Mouse (Mus musculus) mouse trophoblast stem cell (cell line): Measurements from ENCODE around the gene Dcbld1.

Experiments used
- in situ Hi-C, 2 experiments: fragments of 300-500 bp; cut with MseI, MboI; formaldehyde crosslinking; loops; 2 replicates in 1 of 2; 3 replicates in 1 of 2; pipeline ENCODE4 v1.15.1; 2025

Dcbld1 gene

DNA sequence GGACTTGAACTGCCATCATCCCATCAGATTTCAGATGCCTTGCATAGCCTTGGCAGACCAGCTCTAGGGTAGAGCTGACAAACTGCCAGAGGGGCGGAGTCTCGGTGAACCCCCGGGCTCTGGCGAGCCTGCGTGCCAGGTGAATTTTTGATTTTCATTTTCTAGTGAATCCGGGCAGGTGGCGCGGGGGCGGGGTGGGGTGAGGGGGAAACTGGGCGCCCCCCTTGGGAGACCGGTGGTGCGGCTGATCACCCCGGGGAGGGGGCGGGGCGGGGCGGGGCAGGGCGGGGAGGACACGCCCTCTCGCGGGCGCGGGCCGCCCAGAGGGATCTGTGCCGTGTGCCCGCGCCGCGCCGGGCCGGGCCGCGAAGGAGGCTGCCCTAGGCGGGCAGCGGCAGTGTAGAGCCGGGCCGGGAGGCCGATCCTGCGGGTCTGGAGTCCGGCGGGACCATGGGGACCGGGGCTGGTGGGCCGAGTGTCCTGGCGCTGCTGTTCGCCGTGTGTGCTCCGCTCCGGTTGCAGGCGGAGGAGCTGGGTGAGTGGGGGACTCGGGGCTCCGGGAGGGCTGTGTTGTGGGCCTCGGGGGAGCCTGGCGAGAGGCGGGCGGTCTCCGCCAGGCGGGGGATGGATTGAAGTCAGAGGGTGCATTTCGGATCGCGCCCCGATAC, at the start of gene Dcbld1:
Gene Dcbld1 (plus strand): TSS at position 319 of the 668 bp plus-strand sequence.
- in situ Hi-C loops: no loop called here

DNA sequence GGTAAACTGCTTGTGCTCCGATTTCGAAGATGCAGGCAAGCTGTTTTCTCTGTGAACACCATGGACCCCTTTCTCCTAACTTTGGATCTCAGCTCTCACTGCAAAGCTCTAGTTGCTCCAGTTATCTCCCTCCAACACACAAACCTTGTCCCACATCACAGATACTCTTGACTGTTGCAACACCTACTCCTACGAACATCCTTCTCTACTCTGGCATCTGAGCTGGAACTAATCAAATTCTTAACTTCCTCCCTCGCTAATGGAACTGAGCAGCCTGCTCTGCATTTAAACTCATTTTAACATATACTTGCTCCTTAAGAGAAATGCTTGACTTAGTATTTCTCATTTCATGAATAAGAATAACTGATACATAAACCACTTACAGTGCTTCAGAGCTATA, 47.5 kb upstream of the Dcbld1 start:
- in situ Hi-C loops: no loop called here

DNA sequence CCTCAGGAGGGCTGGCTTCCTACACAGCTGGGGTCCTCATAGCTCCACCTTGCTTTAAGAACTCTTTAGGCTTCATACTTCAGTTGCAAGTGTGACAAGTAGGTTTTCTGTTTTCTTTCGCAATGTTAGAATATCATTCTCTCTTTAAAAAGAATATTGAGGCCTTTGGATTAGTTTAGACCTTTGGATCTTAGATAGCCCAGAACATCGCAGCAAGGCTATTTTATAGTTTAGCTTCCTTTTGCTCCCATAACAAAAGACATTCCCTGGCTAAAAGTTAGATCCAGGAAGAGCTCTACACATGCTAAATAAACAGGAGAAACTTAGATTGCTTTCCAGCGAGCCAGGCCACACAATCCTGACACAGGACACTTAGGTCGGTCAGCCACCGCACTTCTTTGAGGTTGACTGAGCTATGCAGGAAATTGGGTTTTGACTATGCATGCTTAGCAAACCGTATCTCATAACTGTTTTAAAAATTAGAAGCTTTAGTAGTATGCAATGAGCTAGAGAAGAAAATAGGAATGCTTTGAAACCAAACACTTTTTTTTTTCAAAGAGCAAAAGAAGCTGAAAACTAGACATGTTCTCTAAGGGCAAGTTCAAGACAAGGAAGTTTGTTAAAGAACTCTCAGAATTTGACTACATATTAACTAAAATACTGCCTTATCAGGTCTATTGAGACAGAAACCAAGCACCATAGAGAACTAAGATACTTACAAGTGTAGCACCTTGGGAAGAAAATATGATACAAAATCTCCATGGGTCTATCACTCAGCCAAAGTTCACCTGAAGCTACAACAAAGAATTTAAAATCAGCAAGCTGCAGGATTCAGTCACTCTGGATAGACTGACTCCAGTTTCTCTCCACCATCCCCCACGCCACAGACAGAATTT, 38.2 kb upstream of the Dcbld1 start, which contains the start of gene Ros1:
Gene Ros1 (minus strand): TSS at position 288 of the 896 bp plus-strand sequence.
- in situ Hi-C loops: no loop called here

DNA sequence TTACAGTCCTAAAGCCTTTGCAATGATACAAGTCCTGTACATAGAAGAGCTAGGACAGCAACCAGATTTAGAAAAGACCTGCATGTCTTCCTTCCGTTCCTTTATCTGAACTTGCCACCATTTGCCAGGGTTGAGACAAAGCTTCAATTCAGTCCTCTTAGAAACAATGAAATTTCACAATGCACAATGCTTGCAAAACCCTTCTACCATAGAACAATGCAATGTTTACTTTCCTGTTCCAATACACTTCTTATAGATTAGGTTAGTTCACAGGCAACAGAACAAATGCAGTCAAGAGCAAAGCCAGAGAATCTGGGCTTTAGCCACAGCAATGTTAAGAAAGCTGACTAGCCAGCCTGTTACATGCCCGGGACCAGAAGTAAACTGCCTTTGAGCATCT, 29.4 kb upstream of the Dcbld1 start:
- in situ Hi-C loops: no loop called here

DNA sequence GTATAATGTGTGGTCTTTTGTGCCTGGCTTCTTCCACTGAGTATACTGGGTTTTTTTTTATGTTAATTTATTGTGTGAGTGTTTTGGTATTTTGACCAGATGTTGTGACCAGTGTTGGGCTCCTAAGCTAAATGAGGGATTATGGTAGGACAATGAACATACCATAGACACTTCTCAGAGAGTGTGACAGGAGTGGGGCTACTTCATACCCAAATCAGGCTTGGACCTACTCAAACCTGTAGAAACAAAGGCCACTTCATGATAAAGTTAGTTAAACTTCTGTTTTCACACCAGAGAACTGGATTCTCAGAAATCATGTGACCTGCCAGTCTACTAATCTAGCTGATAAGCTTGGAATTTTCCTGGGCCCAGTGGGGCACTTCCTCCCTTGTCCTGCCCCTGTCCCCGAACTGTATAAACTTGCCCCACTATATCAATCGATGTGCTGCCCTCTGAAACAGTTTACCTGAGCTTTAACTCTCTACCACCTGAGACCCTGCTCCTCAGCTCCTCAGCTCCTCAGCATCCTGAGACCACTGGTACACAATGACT, 18.1 kb upstream of the Dcbld1 start:
- in situ Hi-C loops: loop anchor here in 1 of 2 experiments (5.0 kb wide), 1 partner anchor 117 kb away; no protein-coding TSS in a partner anchor

DNA sequence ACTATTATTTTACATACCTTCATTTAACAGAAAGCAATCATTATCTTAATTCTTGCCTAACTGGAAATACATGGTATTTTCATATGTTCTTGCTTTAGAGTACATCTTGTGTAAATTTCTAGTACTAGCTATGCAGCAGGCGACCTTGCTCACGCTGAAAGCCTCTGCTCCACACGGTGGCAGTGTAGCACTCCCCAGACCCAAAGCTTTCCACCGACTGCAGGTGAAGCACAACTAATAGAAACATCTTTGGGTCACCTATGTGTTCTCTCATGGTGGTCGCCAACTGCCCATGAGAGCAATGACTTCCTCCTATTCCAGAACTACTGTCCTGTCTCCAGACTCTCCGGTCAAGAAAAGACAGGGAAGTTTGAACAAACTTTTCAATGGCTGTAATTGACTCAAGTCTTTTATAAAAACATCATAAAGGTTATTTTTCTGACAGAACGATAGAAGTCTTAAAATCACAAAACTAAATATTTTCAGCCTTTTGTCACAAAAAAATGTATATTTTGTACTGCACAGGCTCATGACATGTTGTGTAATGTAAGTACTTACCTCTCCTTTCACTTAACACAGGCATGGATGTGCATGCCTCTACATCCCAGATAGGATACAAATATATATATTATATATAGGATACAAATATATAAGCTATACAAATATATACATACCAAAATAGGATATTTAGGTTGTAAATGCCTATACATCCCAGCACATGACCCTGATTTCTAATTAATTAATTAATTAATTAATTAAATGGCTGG, 16.4 kb upstream of the Dcbld1 start:
- in situ Hi-C loops: loop anchor here in 1 of 2 experiments (5.0 kb wide), 1 partner anchor 115 kb away; no protein-coding TSS in a partner anchor

DNA sequence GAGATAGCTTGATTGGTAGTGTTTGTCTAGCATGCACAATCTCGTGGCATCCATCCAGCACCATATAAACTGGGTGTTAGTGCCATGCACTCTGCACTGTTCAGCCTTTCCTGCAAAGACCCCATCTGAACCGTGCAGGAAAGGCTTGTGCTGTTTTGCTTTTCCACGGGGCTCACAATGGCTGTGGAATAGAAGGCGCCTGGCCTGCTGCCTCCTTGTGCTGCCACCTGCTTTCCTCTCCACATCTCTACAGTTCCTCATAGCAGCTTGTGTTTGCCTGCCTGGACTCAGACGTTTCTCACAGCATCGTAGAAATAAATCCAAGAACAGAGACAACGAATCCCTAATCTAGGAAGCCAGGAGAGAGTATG, 15.9 kb upstream of the Dcbld1 start:
- in situ Hi-C loops: loop anchor here in 1 of 2 experiments (5.0 kb wide), 1 partner anchor 115 kb away; no protein-coding TSS in a partner anchor

DNA sequence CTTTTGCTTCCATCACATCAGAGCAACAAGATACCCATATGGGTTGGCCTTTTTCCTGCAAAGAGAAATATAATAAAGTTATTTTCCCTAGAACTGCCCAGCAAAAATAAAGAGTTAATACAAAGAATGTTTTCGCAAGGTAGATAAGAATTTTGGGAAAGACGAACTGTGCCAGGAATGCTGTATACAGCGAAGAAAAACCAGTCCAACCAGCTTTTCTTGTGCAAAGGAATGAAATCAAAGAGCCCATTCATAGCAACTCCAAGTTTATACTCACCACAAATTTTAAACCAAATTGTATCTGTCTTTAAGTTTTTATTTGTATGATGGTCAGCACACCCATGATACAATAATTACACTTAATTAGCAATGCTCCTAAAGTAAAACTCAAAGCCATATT, 13.8 kb upstream of the Dcbld1 start:
- in situ Hi-C loops: loop anchor here in 1 of 2 experiments (5.0 kb wide), 1 partner anchor 113 kb away; no protein-coding TSS in a partner anchor

DNA sequence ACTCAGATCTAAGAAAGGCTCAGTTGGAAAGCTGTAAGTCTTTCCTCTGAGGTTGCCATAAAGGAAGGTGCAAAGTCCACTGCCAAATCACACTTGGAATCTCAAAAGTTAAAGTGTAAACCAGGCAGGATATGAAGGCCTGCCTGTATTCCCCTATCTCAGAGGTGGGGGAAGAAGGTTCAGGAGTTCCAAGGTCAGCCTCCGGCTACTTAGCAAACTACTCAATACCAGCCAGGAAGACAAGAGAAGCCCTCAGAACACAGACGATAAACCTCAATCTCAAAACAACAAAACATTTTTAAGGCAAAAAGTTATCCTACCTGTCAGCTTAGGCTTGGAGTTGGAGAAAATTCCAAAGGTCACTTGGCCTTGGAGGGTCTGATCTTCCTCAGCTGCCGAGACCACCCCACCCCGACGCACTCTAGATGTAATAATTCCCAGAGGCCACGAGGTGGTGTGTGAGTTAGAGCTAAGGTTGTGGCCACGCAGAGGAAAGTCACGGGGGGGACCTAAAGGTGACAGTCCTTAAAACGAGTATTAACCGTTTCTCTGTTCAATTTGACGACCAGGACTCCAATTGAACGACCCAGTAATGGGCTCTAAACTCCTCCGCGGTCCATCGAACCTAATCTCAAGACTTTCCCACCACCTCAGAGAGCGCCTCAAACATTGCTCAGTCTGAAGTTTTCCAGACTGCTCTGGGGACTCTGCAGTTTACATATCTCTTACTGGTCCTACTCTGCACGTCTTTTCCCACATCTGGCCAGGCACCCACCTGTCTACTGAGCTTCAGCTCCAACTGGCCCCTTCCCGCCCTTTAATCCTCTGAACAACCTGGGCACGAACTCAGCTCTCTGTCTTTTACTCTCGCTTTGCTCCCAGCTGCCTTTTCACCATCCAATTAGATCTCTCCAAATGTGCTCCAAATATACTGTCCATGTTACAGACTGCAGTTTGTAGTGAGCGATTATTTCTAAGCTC, 933 bp upstream of the Dcbld1 start:
- in situ Hi-C loops: no loop called here

DNA sequence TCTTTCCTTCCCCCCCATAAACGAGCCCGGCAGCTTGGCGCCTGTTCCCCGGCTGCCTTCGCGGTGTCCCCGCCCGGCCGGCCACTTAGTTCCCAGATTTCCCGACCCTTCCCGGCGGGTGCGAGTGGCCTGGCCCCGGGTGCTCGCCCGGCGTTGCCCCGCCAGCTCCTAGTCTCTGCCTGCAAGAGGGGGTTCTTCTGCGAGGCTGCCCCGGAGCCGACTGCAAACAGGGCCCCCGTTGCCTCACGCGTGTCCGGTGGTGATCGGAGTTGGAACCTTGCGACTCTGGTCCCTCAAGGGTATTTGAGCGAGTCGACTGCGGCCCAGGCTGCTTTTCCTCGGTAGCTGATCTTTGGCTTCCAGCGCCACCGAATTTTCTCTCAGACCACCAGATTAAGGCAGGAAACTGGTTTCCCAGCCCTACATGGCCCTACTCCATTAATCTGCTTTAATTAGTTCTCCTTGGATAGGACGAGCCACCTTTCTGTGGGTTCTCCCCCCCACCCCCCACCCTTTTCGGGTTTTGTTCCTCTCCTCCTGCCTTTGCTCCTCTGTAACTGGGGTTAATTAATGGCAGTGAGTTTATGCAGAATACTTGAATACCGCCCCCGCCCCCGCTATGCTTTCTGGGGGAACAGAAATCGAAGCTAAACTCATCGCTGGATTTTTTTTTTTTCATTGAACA, 692 bp downstream of the Dcbld1 start:
- in situ Hi-C loops: no loop called here

DNA sequence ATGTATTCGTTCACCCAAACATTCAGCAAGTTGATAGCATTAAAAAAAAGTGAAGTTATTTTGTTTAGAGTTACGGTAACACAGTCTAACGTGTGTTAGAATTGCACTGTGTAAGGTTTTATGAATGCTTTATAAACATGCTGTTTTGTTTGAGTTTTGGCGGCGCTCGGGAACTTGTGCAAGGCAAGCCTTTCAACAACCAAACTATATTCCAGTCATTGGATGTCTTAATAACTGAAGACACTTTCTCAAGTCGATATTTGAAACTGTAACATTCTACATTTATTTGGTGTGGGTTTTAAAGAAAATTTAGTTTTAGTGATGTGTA, 1.2 kb downstream of the Dcbld1 start:
- in situ Hi-C loops: no loop called here

DNA sequence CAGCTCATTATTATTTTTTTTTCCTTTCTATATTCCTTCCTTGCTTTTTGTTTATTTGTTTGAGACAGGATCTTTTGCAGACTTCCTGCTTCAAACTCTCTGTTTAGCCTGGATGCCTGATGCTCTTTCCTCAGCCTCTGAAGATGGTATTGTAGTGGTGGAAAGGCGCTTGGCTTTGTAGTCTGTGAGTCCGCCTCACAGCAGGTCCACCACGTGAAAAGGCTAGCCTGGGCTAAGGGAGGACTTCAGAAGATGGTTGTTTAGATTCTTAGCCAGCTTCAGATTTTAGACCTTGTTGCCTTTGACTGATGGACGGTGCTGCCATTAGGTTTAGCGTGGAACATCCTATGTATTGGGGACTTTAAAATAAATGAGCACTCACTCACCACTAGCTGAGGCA, 2.0 kb downstream of the Dcbld1 start:
- in situ Hi-C loops: no loop called here

DNA sequence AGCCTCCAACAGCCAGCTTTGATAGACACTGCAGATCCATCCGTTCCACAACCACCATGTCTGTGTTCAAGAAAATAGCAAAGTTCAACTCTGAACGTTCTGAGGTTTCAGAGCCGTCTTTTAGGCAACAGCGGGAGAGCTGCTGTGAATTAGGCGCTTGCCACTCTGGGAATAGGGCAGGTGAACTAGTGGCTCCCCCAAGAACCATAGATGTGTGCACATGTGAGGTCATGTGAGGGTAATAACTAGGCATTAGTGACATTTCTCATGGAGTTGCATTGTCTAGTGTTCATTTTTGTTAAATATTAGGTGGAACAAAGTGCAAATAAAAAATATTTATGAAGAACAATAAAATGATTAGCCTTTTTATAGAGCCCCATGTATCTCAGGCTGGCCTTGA, 8.6 kb downstream of the Dcbld1 start:
- in situ Hi-C loops: no loop called here

DNA sequence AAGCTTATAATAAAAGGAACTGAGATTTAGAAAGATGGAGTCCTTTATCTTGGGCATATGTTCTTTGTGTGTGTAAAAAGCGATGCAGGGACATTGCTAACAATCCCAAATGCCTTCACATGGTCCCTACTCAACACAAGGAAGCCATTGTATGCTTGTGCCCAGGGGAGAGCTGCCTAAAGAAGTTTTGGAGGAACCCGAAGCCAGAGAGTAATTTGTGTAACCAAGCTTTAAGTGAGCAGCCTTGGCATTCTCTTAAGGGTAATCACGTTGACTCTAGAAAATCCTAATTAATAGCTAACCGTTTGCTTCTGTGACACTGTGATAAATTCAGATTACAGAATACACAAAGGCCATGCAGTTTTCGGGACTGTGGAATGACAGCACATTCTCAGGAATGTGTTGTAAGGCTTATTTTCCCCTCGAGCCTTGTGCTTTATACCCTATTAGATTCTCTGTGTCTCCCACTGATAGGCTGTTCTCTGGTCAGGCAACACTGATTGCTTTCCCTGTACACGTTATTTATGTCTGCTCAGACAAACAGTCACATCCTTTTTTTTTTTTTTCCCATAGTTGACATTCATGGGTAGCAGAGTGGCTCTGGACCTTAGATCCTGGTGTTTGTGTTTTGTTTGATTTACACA, 9.4 kb downstream of the Dcbld1 start:
- in situ Hi-C loops: no loop called here

DNA sequence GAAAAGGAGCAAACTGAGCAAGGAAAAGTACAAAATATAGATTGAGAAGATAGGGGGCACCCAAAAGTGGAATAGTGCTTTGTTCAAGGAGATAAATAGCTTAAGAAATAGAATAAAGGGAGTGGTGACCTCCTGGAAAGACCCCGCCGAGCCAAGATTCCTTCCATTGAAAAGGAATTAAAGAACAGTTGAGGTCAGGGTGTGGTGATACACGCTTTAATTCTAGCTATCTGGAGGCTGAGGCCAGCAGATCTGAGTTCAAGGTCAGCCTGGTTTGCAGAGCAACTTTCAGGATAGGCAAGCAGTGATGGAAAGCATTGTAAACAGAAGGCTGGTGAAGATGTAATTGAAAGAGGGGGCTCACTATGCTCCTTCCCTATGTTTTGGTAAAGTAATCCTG, 12.8 kb downstream of the Dcbld1 start:
- in situ Hi-C loops: no loop called here

DNA sequence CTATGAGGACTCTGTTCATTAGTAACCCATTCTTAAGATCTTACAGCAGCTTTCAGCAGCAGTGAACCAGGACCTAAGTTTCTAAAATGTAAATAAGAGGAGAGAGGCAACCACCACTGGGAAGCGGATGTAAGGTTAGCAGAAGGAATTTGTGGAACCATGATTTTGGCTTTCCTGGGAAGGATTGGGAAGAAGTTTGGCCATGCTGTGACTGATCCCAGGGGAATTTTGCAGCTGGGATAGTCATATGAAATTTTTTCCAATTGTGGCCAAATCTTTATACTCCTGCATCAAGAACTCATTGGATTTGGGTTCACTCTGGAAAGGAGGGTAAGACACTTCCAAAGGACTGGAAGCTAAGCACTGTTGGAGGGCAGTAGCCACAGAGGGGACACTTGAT, 18.8 kb downstream of the Dcbld1 start:
- in situ Hi-C loops: no loop called here

DNA sequence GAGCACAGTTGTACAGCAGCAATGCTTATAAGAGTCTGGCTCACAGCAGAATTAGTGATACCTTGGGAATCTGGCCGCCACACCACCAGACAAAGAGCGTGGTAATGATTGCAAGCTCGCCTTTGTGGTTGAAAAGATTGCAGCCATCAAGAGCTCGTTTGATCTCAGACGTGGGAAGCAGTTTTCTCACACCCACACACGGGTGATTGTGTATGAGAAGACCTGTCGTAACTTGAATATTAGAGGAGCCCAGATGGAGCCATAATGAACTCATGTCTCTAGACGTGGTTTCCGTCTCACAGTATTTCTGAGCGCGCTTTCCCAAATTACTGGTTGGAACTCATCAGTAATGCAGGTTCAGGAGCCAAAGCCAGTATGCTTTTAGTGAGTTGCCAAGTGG, 20.0 kb downstream of the Dcbld1 start:
- in situ Hi-C loops: no loop called here

DNA sequence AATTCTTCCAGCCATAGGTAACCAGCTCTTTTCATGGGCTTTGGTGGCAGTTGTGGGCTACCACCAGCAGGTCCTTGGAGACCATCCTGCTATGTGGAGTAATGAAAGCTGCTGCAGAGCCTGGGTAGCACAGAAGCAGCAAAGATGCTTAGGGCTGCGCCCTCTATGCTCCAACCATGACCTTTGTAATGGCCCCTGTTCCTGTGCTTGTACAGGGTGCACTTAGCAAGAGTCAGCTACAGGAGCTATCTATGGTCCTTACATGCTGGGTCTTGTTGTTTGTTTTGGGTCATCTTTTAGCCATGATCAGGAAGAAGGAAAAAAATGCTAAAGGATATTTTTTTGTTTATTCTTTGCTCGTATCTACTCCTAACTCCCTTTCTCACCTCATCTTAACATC, 24.3 kb downstream of the Dcbld1 start:
- in situ Hi-C loops: no loop called here

DNA sequence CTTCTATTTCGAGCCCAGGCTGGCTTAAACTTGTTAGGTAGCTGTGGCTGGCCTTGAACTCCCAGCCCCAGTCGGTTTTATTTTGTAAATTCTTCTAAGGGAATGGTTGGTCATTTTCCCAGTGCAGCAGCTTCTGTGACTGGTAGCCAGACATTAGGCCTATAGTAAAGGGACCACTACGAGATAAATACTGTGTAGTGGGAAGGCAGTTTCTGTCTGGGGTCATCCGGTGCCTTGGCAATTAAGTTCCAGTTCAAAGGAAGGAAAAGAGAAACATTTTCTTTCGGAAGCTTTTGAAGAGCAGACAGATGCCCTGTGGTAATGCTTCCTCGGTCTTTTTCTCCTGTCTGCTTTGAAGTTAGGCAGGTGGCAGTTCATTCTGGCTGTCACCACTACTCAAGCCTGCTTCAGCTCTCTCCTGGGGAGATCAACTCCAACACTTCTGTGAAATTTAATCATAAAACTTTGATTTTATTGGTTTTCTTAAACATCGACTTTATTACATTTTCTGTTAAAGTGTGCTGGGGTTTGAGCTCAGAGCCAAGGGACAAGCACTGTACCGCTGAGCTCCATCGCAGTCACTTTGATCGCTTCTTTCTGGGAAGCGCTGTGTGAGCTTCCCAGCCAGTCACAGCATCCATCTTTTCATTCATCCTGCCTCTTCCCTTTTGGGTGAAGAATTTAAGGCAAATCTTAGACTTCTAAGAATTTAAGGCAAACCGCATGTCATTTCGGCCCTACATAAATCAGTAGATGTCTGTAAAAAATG, 24.9 kb downstream of the Dcbld1 start:
- in situ Hi-C loops: no loop called here
